Mouse (Mus musculus) megakaryocyte, embryonic 14.5 days (primary cell): ENCODE results near the gene Atp1b2.

Experiments used
- FLI1 ChIP-seq: IDR thresholded peaks from 2 replicates; pipeline ENCODE4 v1.6.1; 2012; ENCODE audit warnings: low read length, inconsistent platforms, mixed read lengths
- GATA1 ChIP-seq: IDR thresholded peaks from 3 replicates; pipeline ENCODE4 v1.6.1; 2012; ENCODE audit warnings: mixed read lengths, low read length, inconsistent platforms, borderline replicate concordance

DNA sequence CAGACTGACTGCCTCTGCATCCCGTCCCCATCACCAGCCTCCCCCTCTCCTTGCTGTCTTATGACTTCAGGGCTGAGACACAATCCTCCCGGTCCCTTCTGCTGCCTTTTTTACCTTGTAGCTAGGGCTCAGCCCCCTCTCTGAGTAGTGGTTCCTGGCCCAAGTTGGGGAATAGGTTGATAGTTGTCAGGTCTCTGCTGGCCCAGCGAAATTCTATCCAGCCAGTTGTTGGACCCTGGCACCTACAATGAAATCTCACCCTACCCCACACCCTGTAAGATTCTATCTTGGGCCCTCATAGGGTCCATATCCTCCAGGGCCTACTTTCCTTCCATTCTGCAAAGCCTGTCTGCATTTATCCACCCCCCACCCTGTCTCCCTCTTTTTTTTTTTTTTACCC, 14.3 kb downstream of the Atp1b2 start:
- TF ChIP-seq GATA1 (no peak), FLI1 (no peak)
